Mouse (Mus musculus) right cerebral cortex, adult 2 months (tissue): ENCODE data around the gene Slc7a7.
A peak's percentile ranks its signal among the peaks of the same experiment; 100 is the strongest.
"Not testable (repeated sequence)": the region's sequence is repeated elsewhere in the genome, so short reads cannot be mapped to it uniquely, and the experiment has no call there.

Source experiments
- DNase-seq, 2 experiments: peaks; one replicate each; pipeline ENCODE4 v3.0.0; 2021 to 2022; ENCODE audit warnings: low spot score in 2 of 2

The Slc7a7 gene

DNA sequence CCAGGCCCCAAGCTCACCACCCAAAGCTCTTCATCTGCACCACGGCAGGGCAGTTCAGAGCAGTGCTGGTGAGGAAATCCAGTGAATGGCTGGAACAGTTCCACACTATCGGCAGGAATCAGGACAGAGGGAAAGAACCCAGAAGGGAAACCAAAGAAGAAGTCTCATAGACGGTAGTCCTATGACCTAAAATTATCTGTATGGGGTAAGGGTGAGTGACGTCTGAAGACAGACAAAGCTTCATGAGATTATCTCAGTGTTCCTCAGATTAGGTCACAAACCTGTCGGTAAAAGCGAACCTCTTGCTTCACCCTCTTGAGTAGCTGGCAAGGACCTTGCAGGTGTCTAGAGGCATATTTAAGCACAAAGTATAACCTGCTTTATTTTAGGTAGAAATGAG lies 40.4 kb downstream of the Slc7a7 start:
- DNase-seq, result no peak

DNA sequence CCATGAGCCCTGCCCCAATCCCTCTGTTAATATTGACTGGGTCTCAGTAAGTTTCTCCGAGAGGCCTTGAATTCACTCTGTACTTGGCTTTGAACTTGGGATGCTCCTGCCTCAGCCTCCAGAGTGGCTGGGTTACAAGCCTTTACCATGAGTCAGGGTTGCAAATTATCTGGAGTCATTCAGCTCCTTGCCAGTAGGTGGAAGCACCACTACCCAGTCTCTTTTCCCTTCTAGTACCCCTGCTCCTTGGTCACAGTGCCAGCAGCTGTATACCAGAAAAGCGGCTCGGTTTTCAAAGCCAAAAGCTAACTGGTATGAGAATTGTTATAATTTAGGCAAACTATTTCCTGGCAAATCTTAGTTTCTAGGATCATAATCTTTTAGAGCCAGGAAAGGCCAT lies 41.7 kb downstream of the Slc7a7 start:
- DNase-seq, result peak; percentile 20 to 24

DNA sequence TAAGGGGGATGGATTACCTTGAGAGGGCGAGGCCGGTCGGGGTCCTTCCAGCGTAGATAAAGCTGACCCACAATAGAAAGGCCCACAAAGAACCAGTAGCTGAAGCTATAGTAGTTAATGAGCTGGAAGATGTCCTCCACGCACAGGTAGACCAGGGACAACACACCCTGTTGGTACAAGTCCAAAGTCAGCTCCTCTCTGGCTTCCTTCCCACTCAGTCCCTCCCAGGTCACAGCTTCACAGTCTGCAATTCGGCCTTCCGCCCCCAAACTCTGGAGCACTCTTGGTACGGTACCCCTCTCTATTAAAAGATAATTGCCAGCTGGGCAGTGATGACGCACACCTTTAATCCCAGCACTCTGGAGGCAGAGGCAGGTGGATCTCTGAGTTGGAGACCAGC lies 44.7 kb downstream of the Slc7a7 start:
- no peak for DNase-seq

DNA sequence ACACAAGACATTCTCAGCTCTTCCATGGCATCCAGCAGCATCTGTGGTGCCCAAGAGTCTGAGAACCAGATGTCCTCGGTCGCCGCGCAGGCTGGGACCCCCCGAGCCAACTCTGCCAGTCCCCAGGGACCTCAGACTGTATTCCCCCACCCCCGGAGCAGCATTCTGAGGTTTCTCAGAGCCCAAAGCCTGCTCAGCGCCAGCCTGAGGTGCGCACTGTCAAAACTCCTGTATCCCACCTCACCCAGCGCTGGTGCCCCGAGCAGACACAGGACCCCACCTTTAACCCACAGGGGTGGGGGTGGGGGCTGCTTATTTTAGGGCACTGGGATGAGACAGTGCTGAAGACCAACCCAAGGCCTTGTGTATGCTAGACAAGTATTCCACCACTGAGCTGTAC lies 46.1 kb downstream of the Slc7a7 start:
- DNase-seq, result no peak

- DNase-seq, result no peak
Observed at GRCm38 (mm10) chr14:54370595-54370994, 47.0 kb downstream of the Slc7a7 start.

GRCm38 (mm10) chr14:54369372-54369771 lies 48.2 kb downstream of the Slc7a7 start:
- DNase-seq, result no peak

DNA sequence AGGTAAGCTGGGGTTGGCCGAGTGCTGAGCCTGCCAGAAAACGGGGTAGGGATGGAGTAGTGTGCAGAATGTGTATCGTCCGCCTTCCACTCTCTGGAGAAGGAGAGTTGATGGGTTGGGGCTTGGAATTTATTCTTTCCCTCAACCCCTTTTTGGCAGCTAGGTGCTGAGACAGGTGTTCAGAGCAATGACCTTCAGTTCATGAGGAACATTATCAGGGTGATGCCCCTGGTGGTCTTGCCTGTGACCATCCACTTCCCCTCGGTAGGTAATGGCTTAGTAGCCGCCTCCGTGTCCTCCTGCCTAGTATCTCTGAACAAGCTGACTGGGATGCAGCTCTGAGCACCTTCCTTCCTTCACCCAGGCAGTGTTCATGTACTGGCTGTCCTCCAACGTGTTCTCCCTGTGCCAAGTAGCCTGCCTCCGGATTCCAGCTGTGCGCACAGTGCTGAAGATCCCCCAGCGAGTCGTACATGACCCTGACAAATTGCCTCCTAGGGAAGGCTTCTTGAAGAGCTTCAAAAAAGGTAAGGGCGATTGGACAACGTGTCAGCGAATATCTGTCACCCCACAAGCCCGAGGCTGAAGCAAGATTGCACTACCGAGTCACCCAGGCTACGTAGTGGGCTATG lies 50.0 kb downstream of the Slc7a7 start:
- DNase-seq, result peak; percentile 22

DNA sequence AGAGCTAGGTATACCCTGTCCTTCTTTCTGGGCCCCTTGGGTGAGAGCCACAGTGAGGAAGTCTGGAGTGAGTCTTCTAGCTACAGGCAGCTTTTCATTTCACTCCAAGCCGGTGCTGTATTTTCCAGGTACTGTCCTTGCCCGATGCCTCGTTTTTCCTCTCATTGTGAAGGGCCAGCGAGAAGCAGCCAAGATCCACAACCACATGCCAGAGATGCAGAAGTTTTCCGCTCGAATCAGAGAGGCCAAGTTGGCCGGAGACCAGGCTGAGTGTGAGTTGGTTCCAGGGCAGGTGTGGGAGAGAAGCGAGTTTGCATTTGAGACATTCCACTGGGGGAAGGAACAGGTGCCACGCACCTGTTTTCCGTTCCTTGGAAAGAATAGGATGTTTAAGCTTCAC lies 51.0 kb downstream of the Slc7a7 start:
- DNase-seq, result no peak

- no peak for DNase-seq
Observed at GRCm38 (mm10) chr14:54365026-54365645, 52.4 kb downstream of the Slc7a7 start.

DNA sequence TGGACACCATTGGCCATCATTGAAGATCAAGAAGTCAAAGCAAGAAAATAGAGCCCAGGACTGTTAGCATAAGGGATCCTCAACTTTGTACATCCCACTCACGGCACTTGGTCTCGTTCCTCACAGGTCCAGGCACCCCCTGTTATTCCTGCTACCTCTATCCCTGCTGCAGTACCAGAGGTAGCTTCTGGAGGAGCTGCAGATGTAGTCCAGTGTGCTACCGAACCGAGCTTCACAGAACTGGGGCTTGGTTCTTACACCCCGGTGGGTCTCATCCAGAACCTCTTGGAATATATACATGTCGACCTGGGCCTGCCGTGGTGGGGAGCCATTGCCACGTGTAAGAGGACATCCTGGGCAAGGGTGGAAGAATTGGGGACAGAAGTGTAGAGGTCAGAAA lies 54.4 kb downstream of the Slc7a7 start:
- DNase-seq, result no peak

GRCm38 (mm10) chr14:54360577-54361340 lies 56.8 kb downstream of the Slc7a7 start, which contains the start of gene Oxa1l:
TSS of gene Oxa1l (plus strand) at chr14:54360834.
- DNase-seq, result peak; percentile 95 to 97

GRCm38 (mm10) chr14:54354406-54354805 lies 63.2 kb downstream of the Slc7a7 start:
- no peak for DNase-seq

DNA sequence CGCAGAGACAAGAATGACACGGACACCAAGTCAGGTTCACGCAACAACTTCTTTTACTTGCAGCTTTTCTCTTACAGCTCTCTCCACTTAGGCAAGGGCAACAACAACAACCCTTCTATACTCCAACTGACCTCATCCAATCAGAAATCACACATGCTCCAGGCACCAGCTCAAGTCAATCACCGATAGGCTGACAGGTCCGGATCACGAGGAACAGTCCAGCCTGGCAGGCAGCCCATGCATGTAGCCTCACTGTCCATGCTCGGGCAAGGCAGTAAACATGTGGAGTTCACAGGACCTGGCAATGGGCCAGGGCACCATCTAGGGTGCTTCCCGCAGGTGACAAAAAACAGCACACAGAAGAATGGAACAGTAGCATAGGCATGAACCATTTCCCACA lies 65.3 kb downstream of the Slc7a7 start:
- no peak for DNase-seq

DNA sequence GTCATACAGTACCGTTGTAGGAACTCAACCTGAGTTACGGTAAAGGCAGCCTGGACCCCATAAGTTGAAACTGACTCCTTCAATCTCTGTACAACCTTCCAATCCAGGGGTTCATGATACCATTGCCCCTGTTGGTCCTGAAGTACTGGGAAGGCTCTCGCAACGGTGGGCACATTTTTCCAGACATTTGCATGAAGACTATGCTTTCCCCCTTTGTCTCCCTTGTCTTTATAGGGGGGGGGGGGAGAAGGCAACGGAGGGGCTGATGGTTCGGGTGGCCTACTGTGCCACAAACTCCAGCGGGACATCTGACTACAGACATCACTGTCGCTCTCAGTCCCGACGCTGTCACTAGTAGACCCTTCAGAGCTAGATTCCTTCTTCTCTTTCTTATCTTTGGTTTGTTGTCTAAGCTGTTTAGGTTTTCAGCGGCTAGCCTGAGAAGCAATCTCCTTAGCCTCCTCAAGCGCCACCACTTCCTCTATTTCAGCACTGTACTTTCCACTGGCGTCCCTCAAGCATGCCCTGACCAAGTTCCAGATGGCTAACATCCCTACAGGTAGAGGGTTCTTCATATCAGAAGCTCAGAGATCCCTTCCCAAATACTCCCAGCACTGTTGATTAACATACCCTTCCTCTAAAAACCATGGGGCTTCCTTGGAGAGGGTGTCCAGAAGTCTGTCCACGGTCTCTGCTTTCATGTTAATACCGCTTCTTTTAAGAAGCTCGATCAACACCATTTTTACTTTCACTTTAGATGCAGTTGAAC lies 66.6 kb downstream of the Slc7a7 start:
- DNase-seq, result not testable (repeated sequence)

- not testable (repeated sequence) for DNase-seq
Observed at GRCm38 (mm10) chr14:54341807-54342206, 75.8 kb downstream of the Slc7a7 start.

- DNase-seq, result no peak
Observed at GRCm38 (mm10) chr14:54340836-54341235, 76.7 kb downstream of the Slc7a7 start.

DNA sequence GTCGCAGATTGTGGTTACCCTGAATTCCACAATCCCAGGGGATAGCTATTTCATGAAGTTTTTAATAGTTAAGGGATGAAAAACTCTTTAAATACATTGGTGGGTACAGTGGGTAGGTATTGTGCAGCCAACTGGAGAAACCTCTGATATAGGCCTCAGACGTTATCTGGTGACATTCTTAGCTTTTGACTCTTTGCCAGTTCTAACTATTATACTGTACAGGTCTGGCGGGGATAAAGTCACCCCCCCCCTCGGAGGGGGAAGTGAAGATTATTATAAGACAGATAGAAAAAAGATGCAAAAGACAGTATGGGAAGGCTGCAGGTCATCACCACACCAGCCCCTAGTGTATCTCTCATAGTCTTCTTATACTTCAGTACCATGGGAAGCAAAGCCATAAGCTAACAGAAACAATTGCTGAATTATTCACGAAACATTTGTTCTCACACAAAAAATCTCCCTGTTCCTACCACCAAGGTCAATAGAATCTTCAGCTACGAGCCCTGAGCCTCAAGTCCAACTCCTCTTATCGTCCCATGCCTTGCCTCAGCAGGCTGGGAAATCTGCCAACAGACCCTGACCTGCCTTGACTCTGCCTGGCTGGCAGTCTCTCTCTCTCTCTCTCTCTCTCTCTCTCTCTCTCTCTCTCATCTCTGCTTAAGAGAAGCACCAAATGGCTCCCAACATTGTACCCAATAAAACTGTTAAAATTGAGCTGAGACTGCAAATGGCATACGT lies 84.0 kb downstream of the Slc7a7 start:
- DNase-seq, result no peak

- no peak for DNase-seq
Observed at GRCm38 (mm10) chr14:54332176-54333074, 85.2 kb downstream of the Slc7a7 start.

DNA sequence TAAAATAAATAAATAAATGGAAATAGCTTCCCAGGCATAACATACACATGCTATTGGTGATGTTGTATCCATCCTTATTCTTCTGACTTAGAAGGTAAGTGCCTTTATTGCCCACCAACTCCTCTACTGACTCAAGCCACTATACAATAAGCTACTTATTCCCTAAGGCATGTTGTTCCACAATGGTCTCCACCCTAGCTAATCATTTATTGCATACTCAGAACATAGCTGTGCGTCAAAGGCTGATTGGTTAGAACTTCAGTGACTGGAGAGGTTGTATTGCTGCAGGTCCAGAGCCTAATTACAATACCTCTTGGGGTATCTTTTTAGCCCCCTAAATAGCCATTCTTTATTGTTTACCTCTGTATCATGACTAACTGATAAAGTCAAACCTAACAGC lies 86.4 kb downstream of the Slc7a7 start:
- no peak for DNase-seq

GRCm38 (mm10) chr14:54329201-54329600 lies 88.4 kb downstream of the Slc7a7 start:
- no peak for DNase-seq
